Mouse (Mus musculus) CD4-positive, CD25-positive, alpha-beta regulatory T cell, adult 9 weeks (primary cell): ENCODE data around the gene Tpt1. TPM values are rescaled to one million over a fixed set of nuclear protein-coding genes. Genes with fewer than 3 reads are reported as not detected.

Experiments used
- polyA plus RNA-seq: library from polyadenylated mRNA; unstranded; fragments of 100-300 nt; shearing (Covaris generic); gene quantifications from one replicate; pipeline ENCODE4 v1.2.1, GENCODE M21; 2017

The Tpt1 gene
- 1,459 TPM for polyA plus RNA-seq

GRCm38 (mm10) chr14:75844867-75845697, at the start of gene Tpt1:
Gene Tpt1 (plus strand): TSS chr14:75845093.

Other genes with a start within 250 kb of the Tpt1 start
- not detected for gene Erich6b, start 202.8 kb upstream of the Tpt1 start, polyA plus RNA-seq
- 11.3 TPM for gene Cog3, start 90.6 kb upstream of the Tpt1 start, polyA plus RNA-seq
- gene Slc25a30, start 58.1 kb upstream of the Tpt1 start, polyA plus RNA-seq: 19.3 TPM
- 0.73 TPM for gene Kctd4, start 109.9 kb downstream of the Tpt1 start, polyA plus RNA-seq
- gene Gtf2f2, start 165.8 kb downstream of the Tpt1 start, polyA plus RNA-seq: 50.5 TPM